ENCODE assay signal across 8 mouse cellular contexts in genomic region chrX:8206694-8207197, GRCm38 (mm10). TPM values are rescaled to one million over a fixed set of nuclear protein-coding genes. Genes with fewer than 3 reads are reported as not detected.
A peak's percentile ranks its signal among the peaks of the same experiment; 100 is the strongest.
DNase-seq lines count a peak whose midpoint lies in the region; ATAC-seq and TF ChIP-seq lines count a peak whose summit lies in the region.

No protein-coding gene starts in this region.

- WGBS in kidney, postnatal 0 days: 27% methylated on average over 11 of the region's 11 CpGs
- WGBS in hindbrain, postnatal 0 days: 29% methylated on average over 11 of the region's 11 CpGs

- peak overlapping the region; percentile 62 for H3K4me2 ChIP-seq in kidney, postnatal 0 days (ENCODE audit: low read length)
- H3K4me2 ChIP-seq in hindbrain, postnatal 0 days (ENCODE audit: low read depth, low read length): peak overlapping the region; percentile 60
- peak overlapping the region; percentile 88 for H3K4me2 ChIP-seq in myocyte (ENCODE audit: low read depth)

- peak overlapping the region; percentile 22 for H3ac ChIP-seq in myocyte (ENCODE audit: control insufficient read depth, insufficient read length)

- no peak for TF ChIP-seq CTCF in kidney, postnatal 0 days (IDR thresholded peaks at IDR 0.05; ENCODE audit: low read depth)
- TF ChIP-seq CTCF in cortical plate, adult 2 months (IDR thresholded peaks at IDR 0.05; ENCODE audit: extremely low read depth, insufficient read depth, low read length): no peak
- TF ChIP-seq CTCF in hindbrain, postnatal 0 days (IDR thresholded peaks at IDR 0.05; ENCODE audit: low read depth): no peak

- no peaks in the 10 kb centered on the region for H3K4me1 ChIP-seq in kidney, postnatal 0 days (replicated peaks; ENCODE audit: insufficient read depth, low read length)
- no peaks in the 10 kb centered on the region; the same call in none of the 2 replicates for H3K4me1 ChIP-seq in cortical plate, adult 2 months (ENCODE audit: control insufficient read depth, insufficient read depth, low read length)
- H3K4me1 ChIP-seq in hindbrain, postnatal 0 days (ENCODE audit: insufficient read depth, low read length): 0 out of 2 replicates have a peak, but pooled peaks cover 2% of the 10 kb centered on the region

- H3K36me3 ChIP-seq in kidney, postnatal 0 days (ENCODE audit: insufficient read depth, low read length): no peaks in the 10 kb centered on the region
- H3K36me3 ChIP-seq in hindbrain, postnatal 0 days (ENCODE audit: insufficient read depth, low read length): no peaks in the 10 kb centered on the region
- no peaks in the 10 kb centered on the region for H3K36me3 ChIP-seq in myocyte (ENCODE audit: control insufficient read depth, insufficient read depth)

- no peak overlapping the region for H3K27ac ChIP-seq in kidney, postnatal 0 days
- no peak overlapping the region for H3K27ac ChIP-seq in cortical plate, adult 2 months (ENCODE audit: insufficient read depth, low read length)
- no peak overlapping the region for H3K27ac ChIP-seq in hindbrain, postnatal 0 days

- no peaks in the 10 kb centered on the region for H3K27me3 ChIP-seq in kidney, postnatal 0 days (ENCODE audit: insufficient read depth, low read length)
- no peaks in the 10 kb centered on the region for H3K27me3 ChIP-seq in hindbrain, postnatal 0 days (ENCODE audit: insufficient read depth, low read length)
- H3K27me3 ChIP-seq in myocyte (ENCODE audit: control insufficient read depth, insufficient read depth, insufficient read length): no peaks in the 10 kb centered on the region

- H3K9ac ChIP-seq in kidney, postnatal 0 days (ENCODE audit: low read depth, low read length): peak overlapping the region; percentile 48; the same call in 1 of the 2 replicates
- H3K9ac ChIP-seq in hindbrain, postnatal 0 days (replicated peaks; ENCODE audit: low read length): peak overlapping the region; percentile 28; the same call in 1 of the 2 replicates

- H3K4me3 ChIP-seq in kidney, postnatal 0 days (replicated peaks; ENCODE audit: low read depth, low read length): peak overlapping the region; percentile 45
- peak overlapping the region; percentile 75 for H3K4me3 ChIP-seq in cortical plate, adult 2 months (ENCODE audit: insufficient read depth, low read length)
- peak overlapping the region; percentile 54 for H3K4me3 ChIP-seq in hindbrain, postnatal 0 days (ENCODE audit: low read length)
- H3K4me3 ChIP-seq in myocyte: peak overlapping the region; percentile 41

- peak; percentile 30; the same call in 1 of the 2 replicates for ATAC-seq in kidney, postnatal 0 days (replicated peaks; ENCODE audit: low FRiP score, low read depth)
- ATAC-seq in hindbrain, postnatal 0 days: peak; percentile 24
- ATAC-seq in CD4-positive, CD25-positive, alpha-beta regulatory T cell, adult 4 months: no peak

- no peak for TF ChIP-seq POLR2A in cortical plate, adult 2 months (IDR thresholded peaks at IDR 0.05; ENCODE audit: extremely low read depth, insufficient read depth, low read length)
- no peak for TF ChIP-seq POLR2A in myocyte (IDR thresholded peaks at IDR 0.05; ENCODE audit: insufficient read length, low read depth)

- DNase-seq in kidney, postnatal 0 days (ENCODE audit: low spot score): no peak
- DNase-seq in kidney, adult 11 months: no peak
- no peak for DNase-seq in hindbrain, postnatal 0 days (ENCODE audit: low spot score)
- DNase-seq in left cerebral cortex, adult 8-10 months (ENCODE audit: low spot score in 2 of 2): no peak
- no peak for DNase-seq in embryo, embryonic 10 days (ENCODE audit: low spot score)

- H3K9me3 ChIP-seq in kidney, postnatal 0 days (replicated peaks; ENCODE audit: low read length): no peaks in the 10 kb centered on the region
- no peaks in the 10 kb centered on the region for H3K9me3 ChIP-seq in hindbrain, postnatal 0 days (ENCODE audit: low read length)

- H3K79me2 ChIP-seq in myocyte (ENCODE audit: control insufficient read depth, insufficient read depth): no peaks in the 10 kb centered on the region

TF ChIP-seq in myocyte, 11 proteins besides CTCF, POLR2A, EP300 and RAD21:
- no peak for TF ChIP-seq SRF (IDR thresholded peaks at IDR 0.05; ENCODE audit: control insufficient read depth, insufficient read length, low read depth)
- no peak for TF ChIP-seq POLR2AphosphoS2 (IDR thresholded peaks at IDR 0.05; ENCODE audit: insufficient read length, low read depth)
- no peak for TF ChIP-seq E2F4 (IDR thresholded peaks at IDR 0.05; ENCODE audit: insufficient read depth)
- TF ChIP-seq TCF12 (IDR thresholded peaks at IDR 0.05; ENCODE audit: insufficient read depth, poor library complexity, severe bottlenecking): no peak
- no peak for TF ChIP-seq USF1 (IDR thresholded peaks at IDR 0.05; ENCODE audit: low read depth)
- TF ChIP-seq MYOG (IDR thresholded peaks at IDR 0.05; ENCODE audit: control insufficient read depth in 1 of 3, insufficient read depth in 1 of 3, insufficient read length in 2 of 3, low read depth in 2 of 3): no peak
- TF ChIP-seq MYOD1 (IDR thresholded peaks at IDR 0.05; ENCODE audit: control insufficient read depth in 1 of 3, insufficient read length in 2 of 3, low read depth in 2 of 3): no peak
- TF ChIP-seq TCF3 (IDR thresholded peaks at IDR 0.05; ENCODE audit: insufficient read length, low read depth): no peak
- no peak for TF ChIP-seq MAX (IDR thresholded peaks at IDR 0.05; ENCODE audit: low read depth)
- no peak for TF ChIP-seq CEBPB (IDR thresholded peaks at IDR 0.05; ENCODE audit: insufficient read depth, poor library complexity, severe bottlenecking)

RNA-seq across cellular contexts. Expression of gene Porcn, which starts 0.4 kb away (rescaled TPM):
- polyA plus RNA-seq in kidney, postnatal 0 days (2015; fragmentation: Nextera tagmentation; extraction: Ambion mirVana): 7.7 and 8.9 TPM in 2 replicates
- polyA plus RNA-seq in cortical plate, adult 2 months (2012; rRNA removed): 129 and 134 TPM in 2 replicates
- total RNA-seq in hindbrain, postnatal 0 days (2014; rRNA removed): 60.8 and 68.4 TPM in 2 replicates
- polyA plus RNA-seq in hindbrain, postnatal 0 days (2015; fragmentation: Nextera tagmentation; extraction: Ambion mirVana): 49.2 and 49.3 TPM in 2 replicates
- 67.5 TPM for polyA plus RNA-seq in myocyte (2012; fragmentation: generic; extraction: Trizol)
- under 1 TPM; 0.30 to 0.33 TPM for polyA plus RNA-seq in CD4-positive, CD25-positive, alpha-beta regulatory T cell, adult 4 months (2017; shearing (Covaris generic))
- total RNA-seq in left cerebral cortex, adult 8-10 months (2022): 10 to 100 TPM; 66.0 to 71.8 (median 70.8) TPM

RNA-seq across cellular contexts. Expression of gene Ebp, which starts 13.4 kb away (rescaled TPM):
- polyA plus RNA-seq in kidney, postnatal 0 days (2015; fragmentation: Nextera tagmentation; extraction: Ambion mirVana): 50.9 and 54.2 TPM in 2 replicates
- 26.0 and 30.8 TPM in 2 replicates for polyA plus RNA-seq in cortical plate, adult 2 months (2012; rRNA removed)
- total RNA-seq in hindbrain, postnatal 0 days (2014; rRNA removed): 25.2 and 41.3 TPM in 2 replicates
- 29.8 and 30.2 TPM in 2 replicates for polyA plus RNA-seq in hindbrain, postnatal 0 days (2015; fragmentation: Nextera tagmentation; extraction: Ambion mirVana)
- 116 TPM for polyA plus RNA-seq in myocyte (2012; fragmentation: generic; extraction: Trizol)
- 100 to 1,000 TPM; 131 to 160 TPM for polyA plus RNA-seq in CD4-positive, CD25-positive, alpha-beta regulatory T cell, adult 4 months (2017; shearing (Covaris generic))
- total RNA-seq in left cerebral cortex, adult 8-10 months (2022): 10 to 100 TPM; 27.4 to 35.9 (median 33.1) TPM

RNA-seq across cellular contexts. Expression of gene Tbc1d25, which starts 30.8 kb away (rescaled TPM):
- 9.6 and 10.4 TPM in 2 replicates for polyA plus RNA-seq in kidney, postnatal 0 days (2015; fragmentation: Nextera tagmentation; extraction: Ambion mirVana)
- 19.8 and 19.9 TPM in 2 replicates for polyA plus RNA-seq in cortical plate, adult 2 months (2012; rRNA removed)
- total RNA-seq in hindbrain, postnatal 0 days (2014; rRNA removed): 19.9 and 24.6 TPM in 2 replicates
- polyA plus RNA-seq in hindbrain, postnatal 0 days (2015; fragmentation: Nextera tagmentation; extraction: Ambion mirVana): 15.8 and 17.4 TPM in 2 replicates
- 12.5 TPM for polyA plus RNA-seq in myocyte (2012; fragmentation: generic; extraction: Trizol)
- 1 to 10 TPM; 3.2 to 4.2 TPM for polyA plus RNA-seq in CD4-positive, CD25-positive, alpha-beta regulatory T cell, adult 4 months (2017; shearing (Covaris generic))
- 10 to 100 TPM; 12.7 to 15.0 (median 14.8) TPM for total RNA-seq in left cerebral cortex, adult 8-10 months (2022)

RNA-seq across cellular contexts. Expression of gene Ftsj1, which starts 45.5 kb away (rescaled TPM):
- polyA plus RNA-seq in kidney, postnatal 0 days (2015; fragmentation: Nextera tagmentation; extraction: Ambion mirVana): 27.7 and 29.2 TPM in 2 replicates
- 32.0 and 34.2 TPM in 2 replicates for polyA plus RNA-seq in cortical plate, adult 2 months (2012; rRNA removed)
- total RNA-seq in hindbrain, postnatal 0 days (2014; rRNA removed): 44.4 and 45.6 TPM in 2 replicates
- 38.1 and 39.8 TPM in 2 replicates for polyA plus RNA-seq in hindbrain, postnatal 0 days (2015; fragmentation: Nextera tagmentation; extraction: Ambion mirVana)
- 32.6 TPM for polyA plus RNA-seq in myocyte (2012; fragmentation: generic; extraction: Trizol)
- polyA plus RNA-seq in CD4-positive, CD25-positive, alpha-beta regulatory T cell, adult 4 months (2017; shearing (Covaris generic)): 10 to 100 TPM; 17.9 to 25.1 TPM
- total RNA-seq in left cerebral cortex, adult 8-10 months (2022): 10 to 100 TPM; 21.8 to 24.3 (median 23.1) TPM
